Mouse (Mus musculus) hindlimb bud, embryonic 11.5 days (tissue): ENCODE data around the gene Wdfy2.
"Not testable (repeated sequence)": the region's sequence is repeated elsewhere in the genome, so short reads cannot be mapped to it uniquely, and the experiment has no call there.

Experiments used
- DNase-seq: peaks from one replicate; pipeline ENCODE4 v3.0.0-alpha.2; 2012; ENCODE audit warnings: low read depth, low spot score; ENCODE audit errors: extremely low spot score

The Wdfy2 gene

GRCm38 (mm10) chr14:62837641-62838252, at the start of gene Wdfy2:
Wdfy2 (plus strand) TSS chr14:62837678.
- DNase-seq, result no peak

DNA sequence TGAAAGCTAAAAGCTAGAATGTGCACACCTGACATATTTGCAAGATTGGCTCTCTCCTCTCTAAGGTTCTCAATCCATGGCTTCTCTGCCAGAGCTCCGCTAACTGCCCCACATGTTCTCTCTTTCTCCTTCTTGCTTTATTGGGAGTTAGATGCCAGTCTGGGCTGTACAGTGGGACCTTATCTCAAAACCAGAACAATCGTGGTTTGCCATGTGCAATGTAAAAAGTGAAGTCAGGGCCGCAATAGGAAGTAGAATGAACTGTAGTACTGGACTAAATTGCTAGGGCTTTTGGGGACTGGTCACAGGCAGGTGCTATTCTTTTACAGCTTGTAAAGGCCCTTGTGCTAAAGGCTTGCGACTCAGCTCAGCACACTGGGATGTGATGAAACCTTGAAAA, 48.2 kb upstream of the Wdfy2 start:
- no peak for DNase-seq

GRCm38 (mm10) chr14:62795719-62796118, 41.8 kb upstream of the Wdfy2 start:
- DNase-seq, result no peak

GRCm38 (mm10) chr14:62798608-62799101, 38.8 kb upstream of the Wdfy2 start:
- peak; percentile 14 for DNase-seq

DNA sequence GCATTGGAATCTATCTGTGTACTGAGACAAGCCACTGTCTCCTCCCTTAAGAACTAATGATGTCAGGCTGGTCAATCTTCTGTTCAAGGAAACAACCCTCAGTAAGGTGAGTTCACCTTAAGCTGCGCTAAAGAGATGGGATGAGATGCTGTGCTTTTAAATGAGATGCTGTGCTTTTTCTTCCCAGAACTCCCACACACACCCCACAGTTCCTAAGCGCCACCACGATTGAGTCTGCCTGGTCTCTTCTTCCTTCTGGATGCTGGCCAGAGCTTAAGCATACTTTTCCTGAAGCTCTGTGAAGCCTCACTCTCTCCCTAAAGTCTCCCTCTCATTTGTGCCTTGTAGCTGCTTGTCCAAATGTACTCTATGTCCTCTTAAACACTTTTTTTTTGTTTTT, 36.7 kb upstream of the Wdfy2 start:
- no peak for DNase-seq

- DNase-seq, result no peak
Observed at GRCm38 (mm10) chr14:62803204-62803603, 34.3 kb upstream of the Wdfy2 start.

GRCm38 (mm10) chr14:62806921-62807320, 30.6 kb upstream of the Wdfy2 start:
- no peak for DNase-seq

DNA sequence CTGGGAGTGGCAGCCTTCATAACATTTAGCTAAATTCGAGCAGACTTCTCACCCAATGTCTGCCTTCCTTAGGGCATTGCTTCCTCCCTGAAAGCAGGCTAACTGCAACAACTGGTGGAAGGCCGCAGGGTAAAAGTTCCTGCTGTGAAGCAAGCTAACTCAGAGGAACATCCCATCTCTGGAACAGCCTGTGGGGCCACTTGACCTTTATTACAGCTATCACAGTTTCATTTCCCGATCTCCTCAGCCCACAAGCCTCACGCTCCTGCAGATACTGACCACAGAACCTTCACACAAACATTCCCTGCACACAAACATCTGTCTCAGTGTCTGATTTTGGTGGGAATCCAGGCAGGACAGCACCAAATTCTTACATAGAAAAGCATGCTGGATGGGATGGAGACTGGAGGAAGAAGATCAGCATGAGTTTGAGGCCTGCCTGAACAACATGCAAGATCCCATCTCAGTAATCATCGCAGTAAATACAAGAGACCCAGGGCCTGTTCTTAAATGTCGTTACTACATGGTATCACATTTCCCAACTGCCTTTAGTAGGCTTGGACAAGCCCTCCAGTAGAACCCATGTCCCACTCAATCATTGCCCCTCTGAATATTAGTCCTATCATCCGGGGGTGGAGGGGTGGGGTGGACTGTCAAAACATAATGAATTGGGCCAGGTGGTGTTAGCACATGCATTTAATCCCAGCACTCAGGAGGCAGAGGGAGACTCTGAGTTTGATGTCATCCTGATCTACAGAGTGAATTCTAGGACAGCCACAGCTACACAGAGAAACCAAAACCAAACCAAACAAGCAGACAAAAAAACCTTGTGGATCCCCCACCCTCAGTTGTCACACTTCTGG, 28.6 kb upstream of the Wdfy2 start:
- DNase-seq, result no peak

GRCm38 (mm10) chr14:62812765-62813164, 24.7 kb upstream of the Wdfy2 start:
- no peak for DNase-seq

DNA sequence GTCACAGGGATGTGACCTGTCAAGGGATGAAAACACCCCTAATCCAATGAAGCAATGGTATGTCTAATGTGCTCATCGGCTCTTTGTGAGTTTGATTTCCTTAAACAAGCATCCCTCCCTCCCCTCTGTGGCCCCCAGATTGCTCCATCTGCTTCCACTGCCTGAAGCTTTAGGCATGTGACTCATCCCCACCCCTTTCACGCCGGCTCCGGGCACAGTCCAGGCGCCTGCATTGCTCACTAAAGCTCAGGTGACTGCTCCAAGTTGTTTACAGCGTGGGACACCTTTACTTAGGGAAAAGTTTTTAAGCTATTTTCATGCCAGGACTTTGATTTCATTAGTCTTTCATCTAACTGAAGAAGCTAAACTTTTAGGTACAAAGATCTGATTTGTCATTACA, 22.9 kb upstream of the Wdfy2 start:
- DNase-seq, result no peak

DNA sequence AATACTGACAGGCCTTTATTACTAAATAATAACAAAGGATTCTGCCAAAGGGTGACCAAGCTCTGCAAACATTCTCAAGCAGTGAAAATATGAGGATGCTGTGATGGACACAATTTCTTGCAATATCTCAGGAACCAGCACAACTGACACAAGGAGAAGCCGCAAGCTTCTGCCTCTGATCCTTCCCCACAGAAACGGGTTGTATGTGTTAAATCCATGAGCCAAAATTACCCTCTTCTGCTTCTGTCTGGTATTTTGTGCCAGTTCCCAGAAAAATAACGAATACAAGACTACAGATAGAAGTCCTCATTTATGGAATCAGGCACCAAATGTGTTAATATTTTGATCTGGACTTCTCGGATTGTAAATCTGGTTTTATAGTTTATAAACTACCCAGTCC, 20.7 kb upstream of the Wdfy2 start:
- DNase-seq, result no peak

GRCm38 (mm10) chr14:62825575-62826332, 11.7 kb upstream of the Wdfy2 start:
- DNase-seq, result no peak

GRCm38 (mm10) chr14:62829291-62829690, 8.2 kb upstream of the Wdfy2 start:
- DNase-seq, result no peak

DNA sequence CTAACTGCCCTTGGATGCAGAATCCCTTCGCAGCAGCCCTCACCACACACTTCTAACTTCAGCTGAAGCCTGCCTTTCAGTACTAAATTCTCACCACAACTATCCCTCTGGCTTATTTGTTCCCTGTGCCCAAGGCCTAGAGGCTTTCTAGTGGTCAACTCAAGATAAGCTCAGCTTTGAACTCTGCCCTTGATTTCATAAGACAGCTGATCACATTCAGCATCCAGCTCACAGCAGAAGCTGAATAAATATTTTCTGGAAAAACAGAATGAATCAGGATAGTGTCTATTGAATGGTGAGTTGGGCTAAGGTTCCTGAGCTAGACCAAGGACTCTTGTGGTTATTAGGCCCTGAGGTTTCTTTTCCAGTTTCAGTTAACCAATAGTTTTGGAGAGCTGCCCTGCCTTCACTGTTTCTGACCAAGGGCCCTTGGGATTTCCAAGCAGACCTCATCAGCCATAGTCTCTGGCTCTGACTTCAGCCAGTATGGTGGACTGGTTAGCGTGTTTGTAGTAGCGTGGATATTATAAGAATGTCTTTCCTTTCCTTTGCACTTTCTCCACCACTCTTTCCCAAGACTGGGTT, 5.7 kb upstream of the Wdfy2 start:
- no peak for DNase-seq

DNA sequence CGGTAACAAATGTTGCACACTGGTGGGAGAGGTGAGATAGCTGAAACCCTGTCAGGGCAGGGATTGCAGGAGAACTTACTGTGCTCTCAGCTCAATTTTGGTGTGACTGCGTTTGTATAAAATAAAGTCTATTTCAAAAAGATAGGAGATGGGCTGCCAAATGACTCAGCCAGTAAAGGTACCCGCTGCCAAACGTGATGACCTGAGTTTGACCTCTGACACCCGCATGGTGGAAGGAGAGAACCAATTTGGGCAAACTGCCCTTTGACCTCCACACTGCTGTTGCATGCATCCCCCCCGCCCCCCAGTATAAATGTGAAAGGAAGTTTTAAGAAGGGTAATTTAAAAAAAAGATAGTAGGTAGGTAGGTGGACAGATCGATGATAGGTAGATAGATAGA, 4.4 kb upstream of the Wdfy2 start:
- no peak for DNase-seq

DNA sequence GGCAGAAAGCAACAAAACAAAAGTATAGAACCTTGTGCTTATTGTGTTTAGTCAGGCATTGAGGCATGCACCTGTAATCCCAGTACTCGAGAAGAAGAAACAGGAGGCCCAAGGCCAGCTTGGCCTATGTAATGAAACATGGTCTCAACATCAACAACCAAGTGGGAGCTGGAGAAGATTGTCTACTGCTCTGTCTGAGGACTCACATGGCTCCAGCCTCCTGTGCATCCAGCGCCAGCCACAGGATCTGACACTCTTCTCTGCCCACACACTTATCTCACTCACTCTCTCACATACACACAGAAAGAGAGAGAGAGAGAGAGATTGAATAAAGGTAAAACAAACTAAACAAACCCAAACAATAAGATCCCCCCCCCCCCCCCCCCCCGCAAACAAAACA, 3.9 kb upstream of the Wdfy2 start:
- DNase-seq, result no peak

DNA sequence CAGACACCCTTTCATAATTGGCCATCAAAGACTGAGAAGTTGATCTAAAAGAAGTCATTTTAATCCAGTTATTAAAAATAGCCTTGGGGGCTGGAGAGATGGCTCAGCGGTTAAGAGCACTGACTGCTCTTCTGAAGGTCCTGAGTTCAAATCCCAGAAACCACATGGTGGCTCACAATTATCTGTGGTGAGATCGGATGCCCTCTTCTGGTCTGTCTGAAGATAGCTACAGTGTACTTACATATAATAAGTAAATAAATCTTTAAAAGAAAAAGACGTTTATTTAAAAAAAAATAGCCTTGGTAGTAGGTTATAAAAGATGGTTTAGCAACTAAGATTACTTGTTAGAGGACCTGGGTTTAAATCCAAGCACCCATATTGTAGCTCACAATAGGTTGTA, 1.7 kb upstream of the Wdfy2 start:
- not testable (repeated sequence) for DNase-seq

GRCm38 (mm10) chr14:62836926-62837640, 395 bp upstream of the Wdfy2 start:
- DNase-seq, result peak; percentile 96

- no peak for DNase-seq
Observed at GRCm38 (mm10) chr14:62838336-62838735, 858 bp downstream of the Wdfy2 start.

DNA sequence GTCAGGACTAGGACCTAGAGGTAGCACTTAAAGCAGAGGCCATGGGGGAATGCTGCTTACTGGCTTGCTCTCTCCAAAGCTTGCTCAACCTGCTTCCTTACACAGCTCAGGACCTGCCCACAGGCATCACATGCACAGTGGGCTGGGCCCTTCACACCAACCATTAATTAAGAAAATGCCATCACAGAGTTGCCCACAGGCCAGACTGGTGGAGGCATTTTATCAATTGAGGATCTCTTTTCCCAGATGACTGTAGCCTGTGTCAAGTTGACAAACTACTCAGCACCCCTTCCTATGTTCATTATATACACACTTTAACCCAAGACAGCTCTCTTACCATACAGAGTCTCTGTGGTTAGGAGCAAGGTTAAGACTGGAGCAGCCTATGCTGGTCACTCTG, 4.2 kb downstream of the Wdfy2 start:
- DNase-seq, result no peak

GRCm38 (mm10) chr14:62842495-62842894, 5.0 kb downstream of the Wdfy2 start:
- no peak for DNase-seq
